In the genomic region with DNA sequence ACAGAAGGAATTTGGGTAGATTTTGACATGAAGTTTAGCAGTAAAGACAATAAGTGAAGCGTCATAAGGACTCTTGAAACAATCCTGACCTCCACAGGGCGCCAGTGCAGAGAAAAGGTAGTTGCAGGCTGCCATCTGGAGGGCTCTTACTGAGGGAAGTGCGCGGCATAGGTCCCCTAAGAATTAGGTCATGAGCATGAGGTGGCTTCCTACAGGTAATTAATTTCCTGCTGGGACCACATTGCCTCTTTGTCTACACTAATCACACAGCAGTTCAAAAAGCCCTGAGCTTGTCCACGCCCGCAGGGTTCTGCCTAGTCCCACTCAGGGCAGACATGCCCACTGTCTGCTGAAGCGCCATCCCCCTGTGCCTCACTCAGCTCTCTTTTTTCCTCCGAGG, we compare ENCODE assay signal across 10 mouse cellular contexts. TPM values are rescaled to one million over a fixed set of nuclear protein-coding genes. Genes with fewer than 3 reads are reported as not detected.
DNase-seq lines count a peak whose midpoint lies in the region; ATAC-seq lines count a peak whose summit lies in the region.
"Had no signal": no experiment of that assay in that cellular context is flagged by ENCODE, and none has a peak within 500 bp of the region (broad histone marks: within the 10 kb centered on the region; RNA-seq: fewer than 3 reads in every experiment).

No protein-coding gene starts in this region.

- H3K4me1 ChIP-seq in embryonic facial prominence, embryonic 10.5 days, result peaks cover 29% of the 10 kb centered on the region
- H3K4me1 ChIP-seq in limb, embryonic 12.5 days (replicated peaks), result peaks cover 24% of the 10 kb centered on the region
- peaks cover 16% of the 10 kb centered on the region for H3K4me1 ChIP-seq in heart, embryonic 11.5 days (ENCODE audit: control insufficient read depth, insufficient read depth, low read length)
- H3K4me1 ChIP-seq in kidney, embryonic 16.5 days (ENCODE audit: insufficient read depth, low read length), result no peaks in the 10 kb centered on the region

- no peaks in the 10 kb centered on the region for H3K27me3 ChIP-seq in embryonic facial prominence, embryonic 10.5 days (replicated peaks; ENCODE audit: low read depth, poor library complexity, severe bottlenecking)
- no peaks in the 10 kb centered on the region for H3K27me3 ChIP-seq in limb, embryonic 12.5 days
- H3K27me3 ChIP-seq in heart, embryonic 11.5 days (ENCODE audit: control insufficient read depth, insufficient read depth, low read length), result no peaks in the 10 kb centered on the region
- H3K27me3 ChIP-seq in kidney, embryonic 16.5 days (ENCODE audit: insufficient read depth, low read length), result no peaks in the 10 kb centered on the region

- no peak for ATAC-seq in limb, embryonic 12.5 days (ENCODE audit: insufficient number of reproducible peaks, insufficient read depth, low FRiP score, low TSS enrichment, low read depth)
- ATAC-seq in heart, embryonic 11.5 days (replicated peaks; ENCODE audit: insufficient number of reproducible peaks, low FRiP score, low TSS enrichment), result no peak
- ATAC-seq in kidney, embryonic 16.5 days (ENCODE audit: low FRiP score, low TSS enrichment), result no peak

- H3K36me3 ChIP-seq in embryonic facial prominence, embryonic 10.5 days (replicated peaks), result peaks cover 7% of the 10 kb centered on the region; the same call in 1 of the 2 replicates
- peaks cover 3% of the 10 kb centered on the region; the same call in 1 of the 2 replicates for H3K36me3 ChIP-seq in limb, embryonic 12.5 days
- H3K36me3 ChIP-seq in heart, embryonic 11.5 days (ENCODE audit: control insufficient read depth, insufficient read depth, low read length), result no peaks in the 10 kb centered on the region
- H3K36me3 ChIP-seq in kidney, embryonic 16.5 days (ENCODE audit: insufficient read depth, low read length), result no peaks in the 10 kb centered on the region

- H3K9me3 ChIP-seq in embryonic facial prominence, embryonic 10.5 days, result no peaks in the 10 kb centered on the region
- H3K9me3 ChIP-seq in limb, embryonic 12.5 days, result no peaks in the 10 kb centered on the region
- H3K9me3 ChIP-seq in heart, embryonic 11.5 days (replicated peaks; ENCODE audit: control insufficient read depth, low read length), result no peaks in the 10 kb centered on the region
- no peaks in the 10 kb centered on the region for H3K9me3 ChIP-seq in kidney, embryonic 16.5 days (ENCODE audit: low read length)

- H3K4me3 ChIP-seq in embryonic facial prominence, embryonic 10.5 days, result no peak overlapping the region
- H3K4me3 ChIP-seq in limb, embryonic 12.5 days (replicated peaks), result no peak overlapping the region
- no peak overlapping the region for H3K4me3 ChIP-seq in heart, embryonic 11.5 days (ENCODE audit: low read depth, low read length)
- H3K4me3 ChIP-seq in kidney, embryonic 16.5 days (ENCODE audit: low read length), result no peak overlapping the region
- H3K4me3 ChIP-seq: erythroblast, embryonic 14.5 days; myocyte had no signal

- no peak overlapping the region for H3K4me2 ChIP-seq in limb, embryonic 12.5 days
- H3K4me2 ChIP-seq in heart, embryonic 11.5 days, result no peak overlapping the region
- no peak overlapping the region for H3K4me2 ChIP-seq in kidney, embryonic 16.5 days (replicated peaks; ENCODE audit: low read depth, low read length)

- DNase-seq in lung, postnatal 10 days, result peak; percentile 24
- no peak for DNase-seq in lung, postnatal 14 days
- DNase-seq in embryonic facial prominence, embryonic 10.5 days (ENCODE audit: low spot score), result peak; percentile 32
- no peak for DNase-seq in spleen, postnatal 4 days (ENCODE audit: low spot score in 2 of 2)
- DNase-seq in ovary, adult 18-20 months (ENCODE audit: low spot score), result no peak

- no peak overlapping the region for H3K9ac ChIP-seq in limb, embryonic 12.5 days (replicated peaks)
- H3K9ac ChIP-seq in heart, embryonic 11.5 days (ENCODE audit: low read depth, low read length), result no peak overlapping the region
- H3K9ac ChIP-seq in kidney, embryonic 16.5 days (replicated peaks; ENCODE audit: low read length), result no peak overlapping the region

- peak overlapping the region; percentile 67 for H3K27ac ChIP-seq in embryonic facial prominence, embryonic 10.5 days (replicated peaks)
- peak overlapping the region; percentile 69; the same call in 1 of the 2 replicates for H3K27ac ChIP-seq in limb, embryonic 12.5 days
- no peak overlapping the region for H3K27ac ChIP-seq in heart, embryonic 11.5 days (ENCODE audit: low read depth, low read length)
- H3K27ac ChIP-seq in kidney, embryonic 16.5 days (ENCODE audit: low read length), result no peak overlapping the region

- 31% methylated on average over 8 of the region's 8 CpGs for WGBS in embryonic facial prominence, embryonic 10.5 days
- 30% methylated on average over 8 of the region's 8 CpGs for WGBS in limb, embryonic 12.5 days
- 50% methylated on average over 8 of the region's 8 CpGs for WGBS in heart, embryonic 11.5 days (ENCODE audit: insufficient replicate concordance)
- WGBS in kidney, embryonic 16.5 days, result 60% methylated on average over 8 of the region's 8 CpGs

RNA-seq across cellular contexts. Expression of gene Hbp1, which starts 53.3 kb away (rescaled TPM):
- polyA plus RNA-seq in embryonic facial prominence, embryonic 10.5 days (2016; fragmentation: Nextera tagmentation; extraction: Ambion mirVana), result 92.9 and 103 TPM in 2 replicates
- polyA plus RNA-seq in limb, embryonic 12.5 days (2016; fragmentation: Nextera tagmentation; extraction: Ambion mirVana), result 133 and 134 TPM in 2 replicates
- polyA plus RNA-seq in heart, embryonic 11.5 days (2014; fragmentation: Nextera tagmentation; extraction: Ambion mirVana), result 85.3 and 95.1 TPM in 2 replicates
- polyA plus RNA-seq in kidney, embryonic 16.5 days (2015; fragmentation: Nextera tagmentation; extraction: Ambion mirVana), result 127 and 132 TPM in 2 replicates

Comparison
In these comparisons a context has a peak if more than half of its experiments do, and no peak if none do; other contexts are left out.
1. DNase-seq: peak in lung, postnatal 10 days (single experiment) and embryonic facial prominence, embryonic 10.5 days (single experiment); none in lung, postnatal 14 days (single experiment), spleen, postnatal 4 days (0 of 2) and ovary, adult 18-20 months (single experiment).
2. H3K27ac ChIP-seq: peak in embryonic facial prominence, embryonic 10.5 days (single experiment) and limb, embryonic 12.5 days (single experiment); none in heart, embryonic 11.5 days (single experiment) and kidney, embryonic 16.5 days (single experiment).